Mouse (Mus musculus) megakaryocyte, adult 5-6 weeks (primary cell): Measurements from ENCODE around the gene Srek1ip1. TPM values are rescaled to one million over a fixed set of nuclear protein-coding genes. Genes with fewer than 3 reads are reported as not detected.

ENCODE experiments used
- ATAC-seq: 2 replicates; pipeline ENCODE4 v1.8.0; 2016; ENCODE audit warnings: mild to moderate bottlenecking, inconsistent platforms; ENCODE audit not compliant: poor library complexity, severe bottlenecking
- total RNA-seq, 2 experiments: library from RNA; stranded (forward) in 1 of 2; stranded (reverse) in 1 of 2; fragments of 153-499, 151-499 nt in 1 of 2; fragments of 221-1000, 200-1000 nt in 1 of 2; gene quantifications; 2 replicates each; pipeline versions ENCODE4 v1.2.3 to v1.2.4; 2015 to 2017

Gene Srek1ip1
- total RNA-seq (2015) (18.1 and 23.4 TPM in 2 replicates), total RNA-seq (2017) (17.9 and 20.3 TPM in 2 replicates)

DNA sequence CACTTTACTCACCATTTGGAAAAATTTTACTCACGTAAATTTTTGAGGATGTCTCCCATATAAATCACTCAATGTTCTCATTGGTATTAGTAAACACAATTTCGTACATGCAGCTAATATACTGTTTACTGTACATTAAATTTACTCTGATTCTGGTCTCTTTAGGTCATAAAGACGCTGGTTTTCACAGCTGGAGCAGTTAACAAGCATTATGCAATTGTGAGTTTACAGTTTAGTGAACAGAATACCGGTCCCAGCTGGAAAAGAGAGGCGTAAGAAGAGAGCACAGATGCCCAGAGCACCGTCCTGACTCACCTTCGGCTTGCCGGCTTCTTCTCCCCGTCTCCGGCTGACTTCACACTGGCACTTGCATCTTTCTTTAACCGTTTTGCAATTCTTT lies at the start of gene Srek1ip1:
Srek1ip1 (plus strand) TSS at position 301 of the 400 bp plus-strand sequence.
- ATAC-seq, result no peak

DNA sequence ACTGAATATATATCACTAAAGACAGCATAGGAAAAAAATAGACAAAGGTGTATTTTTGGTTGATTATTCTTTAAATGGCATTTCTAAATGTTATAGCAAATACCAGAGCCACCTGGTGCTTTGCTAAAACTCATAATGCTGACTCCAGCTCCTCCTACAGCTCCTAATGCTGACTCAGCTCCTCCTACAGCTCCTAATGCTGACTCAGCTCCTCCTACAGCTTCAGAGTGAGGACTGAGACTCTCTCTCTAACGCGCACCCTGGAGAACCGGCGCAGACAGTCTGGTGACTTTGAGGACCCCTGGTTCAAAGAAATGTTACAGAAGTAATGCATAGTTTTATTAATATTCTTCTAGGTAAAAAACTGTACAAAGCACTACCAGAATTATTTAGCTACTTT lies 49.4 kb upstream of the Srek1ip1 start:
- no peak for ATAC-seq

DNA sequence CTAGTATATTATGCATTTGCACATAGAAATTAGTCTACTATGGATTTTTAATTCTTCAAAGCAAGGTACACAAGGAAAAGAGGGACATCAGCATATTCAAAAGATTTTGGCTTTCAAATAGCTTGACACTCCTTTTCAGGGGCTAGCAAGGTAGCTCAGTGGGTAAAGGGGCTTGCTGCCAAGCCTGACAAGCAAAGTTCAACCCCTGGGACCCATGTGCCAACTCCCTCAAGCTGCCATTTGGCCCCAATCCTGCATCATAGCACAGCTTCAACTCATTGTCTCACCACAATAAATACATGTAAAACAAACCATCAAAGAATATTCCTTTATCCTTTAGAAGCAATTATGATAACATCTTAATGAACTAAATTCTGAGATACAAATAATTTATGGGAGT lies 45.3 kb upstream of the Srek1ip1 start:
- no peak for ATAC-seq

DNA sequence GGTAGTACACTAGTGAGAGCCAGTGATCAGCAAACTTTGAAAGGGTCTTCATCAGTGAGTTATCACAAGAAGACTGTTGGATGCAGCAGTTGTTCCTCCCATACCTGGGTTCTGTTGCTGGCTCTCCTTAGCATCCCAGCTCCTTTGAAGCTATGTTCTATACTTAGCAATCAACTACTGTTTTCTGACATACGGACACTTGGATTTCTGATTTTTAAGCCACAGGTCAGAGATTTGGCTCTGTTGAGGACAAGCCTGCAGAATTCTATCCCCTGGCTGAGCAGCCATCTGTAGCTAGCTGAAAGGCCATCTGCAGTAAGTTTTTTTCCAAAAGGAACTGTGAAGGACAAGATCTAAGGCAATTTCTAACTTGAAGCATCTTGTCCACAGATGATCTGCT lies 32.9 kb upstream of the Srek1ip1 start:
- ATAC-seq, result no peak

DNA sequence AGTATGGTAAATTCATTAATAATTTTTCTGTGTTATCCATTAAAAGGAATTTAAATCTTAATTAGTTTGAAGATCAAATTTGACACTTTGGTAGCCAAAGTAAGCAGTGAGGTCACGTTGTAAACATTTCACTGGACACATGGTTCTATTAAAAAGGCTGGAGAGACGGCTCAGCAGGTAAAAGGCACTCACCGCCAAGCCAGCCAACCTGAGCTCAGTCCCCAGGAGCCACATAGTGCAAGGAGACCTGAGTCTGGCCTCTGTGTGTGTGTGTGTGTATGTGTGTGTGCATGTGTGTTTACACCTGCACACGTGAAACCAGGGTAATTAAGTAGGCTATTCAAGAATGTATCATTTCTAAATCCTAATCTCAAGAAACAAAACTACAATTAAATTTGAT lies 29.9 kb upstream of the Srek1ip1 start:
- no peak for ATAC-seq

DNA sequence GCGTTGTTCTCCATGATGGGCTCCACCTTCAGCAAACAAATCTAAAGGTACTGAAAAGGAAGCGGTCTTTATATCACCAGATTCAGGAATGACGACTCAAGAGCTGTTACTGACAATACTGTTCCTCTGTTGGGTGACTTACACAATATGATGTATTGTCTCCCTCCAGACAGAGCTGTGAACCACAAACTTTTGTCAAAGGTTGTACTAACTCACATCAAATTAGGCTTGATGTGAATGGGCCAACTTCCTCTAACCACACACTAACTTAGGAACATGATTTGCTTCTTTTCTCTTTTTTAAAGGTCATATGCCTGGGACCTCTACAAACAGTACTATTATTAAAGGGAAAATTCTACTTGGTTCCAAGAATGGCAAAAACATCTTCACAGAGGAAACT lies 29.1 kb upstream of the Srek1ip1 start:
- ATAC-seq, result no peak

DNA sequence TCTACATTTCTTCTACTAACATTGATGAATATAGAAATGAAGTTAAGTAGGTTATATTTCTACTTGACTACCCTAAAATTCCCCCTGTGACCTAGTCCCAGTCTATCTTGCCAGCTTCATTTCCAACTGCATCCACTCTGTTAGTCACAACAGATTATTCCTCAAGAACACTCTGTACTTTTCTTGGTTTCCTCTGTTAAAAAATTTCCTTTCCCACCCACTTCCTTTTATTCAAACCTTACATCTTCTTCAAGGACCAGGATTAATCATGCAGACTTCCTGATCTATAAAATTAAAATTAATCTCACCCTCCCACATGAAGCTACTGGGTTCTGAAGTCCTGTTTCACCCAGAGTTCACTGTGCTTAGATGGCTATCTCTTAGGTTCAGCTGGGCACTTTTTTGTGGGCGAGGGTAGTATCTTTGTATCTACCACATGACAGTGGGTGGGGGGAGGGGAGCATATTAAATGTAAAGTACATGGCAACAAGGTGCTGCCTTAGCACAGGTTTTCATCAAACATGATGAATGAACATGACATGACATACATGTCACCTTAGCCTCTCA lies 13.1 kb upstream of the Srek1ip1 start:
- no peak for ATAC-seq

DNA sequence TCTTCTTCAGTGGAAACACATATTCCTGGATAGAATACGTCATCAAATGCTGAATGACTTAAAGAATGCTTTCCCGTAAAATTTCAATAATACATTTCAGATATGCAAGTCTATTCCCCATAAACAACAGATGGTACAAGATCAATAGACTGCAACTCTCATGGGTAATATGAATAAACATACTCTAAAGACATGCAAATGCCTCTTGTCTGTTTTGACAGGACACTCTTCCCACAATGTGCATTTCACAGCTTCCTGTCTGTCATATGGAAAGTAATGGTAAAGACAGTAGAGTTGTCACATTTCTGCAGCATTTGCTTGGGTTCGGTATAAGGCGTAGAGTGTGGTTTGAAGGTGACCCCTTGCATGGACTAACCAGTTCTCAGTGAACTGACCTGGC lies 5.0 kb upstream of the Srek1ip1 start:
- ATAC-seq, result no peak

DNA sequence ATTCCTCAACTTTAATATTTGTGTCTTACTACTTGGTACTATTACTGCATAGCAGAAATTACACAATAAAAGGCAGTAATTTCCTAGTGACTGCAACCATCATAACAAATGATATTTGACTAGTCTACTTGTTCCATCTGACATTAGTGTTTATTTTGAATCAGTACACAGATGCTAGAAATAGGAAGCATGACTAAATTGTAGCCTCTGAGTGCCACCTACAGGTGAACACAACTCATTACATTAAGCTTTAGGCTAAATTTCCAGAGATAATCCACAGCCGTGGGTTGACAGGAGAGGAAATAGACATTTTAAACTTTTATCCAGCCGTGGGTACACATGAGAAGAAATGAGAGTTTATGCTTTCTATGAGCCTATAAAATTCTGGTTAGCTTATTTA lies 2.6 kb upstream of the Srek1ip1 start:
- peak; percentile 94 for ATAC-seq

DNA sequence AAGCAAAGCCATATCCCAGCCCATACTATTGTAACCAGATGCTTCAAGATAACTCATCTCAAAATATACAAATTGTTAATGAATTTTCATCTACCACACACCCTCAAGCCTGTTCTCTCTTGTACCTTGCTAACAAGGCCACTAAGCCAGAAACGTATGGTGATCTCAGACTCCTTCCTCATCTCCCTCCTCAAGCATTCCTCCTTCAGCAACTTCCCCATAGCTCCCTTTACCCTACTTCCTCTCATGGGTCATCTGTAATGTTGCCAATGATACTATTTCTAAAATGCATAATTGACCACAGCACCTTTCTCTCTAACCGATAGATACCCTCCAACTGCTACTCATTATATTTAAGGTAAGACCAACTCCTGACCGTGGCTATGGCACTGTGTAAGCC lies 2.1 kb downstream of the Srek1ip1 start:
- peak; percentile 75 for ATAC-seq

DNA sequence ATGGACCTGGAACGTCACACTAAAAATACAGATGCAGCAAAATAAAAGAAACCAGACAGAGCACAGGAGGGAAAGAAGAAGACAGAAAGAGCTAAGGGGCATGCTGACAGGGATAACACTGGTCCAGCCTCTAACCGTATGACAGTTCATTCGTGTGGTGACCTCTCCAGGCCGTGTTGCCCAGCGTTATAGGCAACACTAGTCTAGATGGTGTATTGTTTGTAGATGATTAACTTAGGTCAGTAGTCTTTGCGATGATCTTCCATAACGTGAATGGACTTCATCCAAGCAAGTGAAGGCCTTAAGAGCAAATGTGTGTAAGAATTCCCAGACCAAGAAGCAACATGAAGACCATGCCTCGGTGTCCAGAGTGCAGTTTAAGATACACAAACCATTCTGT lies 6.8 kb downstream of the Srek1ip1 start:
- no peak for ATAC-seq

DNA sequence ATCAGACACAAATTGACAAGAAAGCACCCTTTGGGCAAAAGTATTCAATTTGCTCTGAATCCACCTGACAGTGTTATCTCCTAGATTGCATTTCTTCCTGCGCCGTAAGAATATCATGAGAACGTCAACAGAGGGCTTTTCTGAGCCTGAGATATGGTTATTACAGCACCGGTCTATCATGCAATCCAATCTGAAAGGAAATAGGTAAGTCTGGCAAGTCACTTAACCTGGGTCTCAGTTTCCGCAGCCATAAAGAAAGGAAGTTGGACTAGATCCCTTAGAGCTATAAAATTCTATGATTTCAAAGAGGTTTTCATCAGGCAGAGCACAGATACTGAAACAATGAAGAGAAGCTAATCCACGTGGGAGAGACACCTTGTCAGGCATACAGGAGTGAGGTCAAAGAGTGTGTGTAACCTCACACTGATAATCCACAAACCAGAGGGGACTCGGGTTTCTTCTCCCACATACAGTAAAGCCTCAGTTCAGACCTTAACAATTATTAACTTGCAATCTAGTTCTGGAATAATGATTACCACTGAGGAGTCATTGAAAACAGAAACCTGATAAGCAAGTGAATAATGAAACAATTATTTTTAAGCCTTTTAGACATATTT lies 7.4 kb downstream of the Srek1ip1 start:
- ATAC-seq, result no peak

DNA sequence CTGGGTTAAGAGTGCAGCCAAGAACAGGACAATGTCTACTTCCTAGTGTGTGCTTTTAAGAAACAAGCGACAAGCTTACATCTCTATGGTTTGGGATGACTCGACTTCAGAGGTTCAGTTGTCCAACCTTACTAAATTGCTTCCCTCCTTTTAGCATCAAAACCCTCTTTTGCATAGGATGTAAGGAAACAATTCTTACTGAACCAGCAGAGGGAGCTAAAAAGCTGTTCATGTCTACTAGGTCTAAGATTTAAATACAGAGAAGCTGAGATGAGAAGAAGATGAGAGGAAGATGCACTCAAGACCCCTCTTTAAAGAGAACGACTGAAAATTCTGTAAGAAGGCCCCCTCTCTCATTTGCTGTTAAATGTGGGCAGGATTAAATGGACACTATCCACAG lies 13.4 kb downstream of the Srek1ip1 start:
- ATAC-seq, result peak; percentile 82

DNA sequence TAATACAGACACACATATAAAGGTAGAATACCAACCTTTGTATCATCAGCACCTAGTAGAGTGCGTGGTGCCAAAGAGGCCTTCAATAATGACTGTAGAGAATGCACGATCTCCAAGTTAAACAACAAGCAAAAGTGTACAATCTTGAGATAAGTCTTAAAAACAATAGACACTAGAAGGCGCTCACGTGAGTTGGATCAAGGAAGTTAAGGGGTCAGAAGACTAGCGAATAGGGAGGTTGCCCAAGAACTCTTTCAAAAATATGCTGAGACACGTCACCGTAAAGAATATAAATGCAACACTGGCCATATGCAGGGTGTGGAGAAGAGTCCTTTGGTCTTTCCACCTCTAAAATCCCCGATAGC lies 24.0 kb downstream of the Srek1ip1 start:
- peak; percentile 2; the same call in 1 of the 2 replicates for ATAC-seq

DNA sequence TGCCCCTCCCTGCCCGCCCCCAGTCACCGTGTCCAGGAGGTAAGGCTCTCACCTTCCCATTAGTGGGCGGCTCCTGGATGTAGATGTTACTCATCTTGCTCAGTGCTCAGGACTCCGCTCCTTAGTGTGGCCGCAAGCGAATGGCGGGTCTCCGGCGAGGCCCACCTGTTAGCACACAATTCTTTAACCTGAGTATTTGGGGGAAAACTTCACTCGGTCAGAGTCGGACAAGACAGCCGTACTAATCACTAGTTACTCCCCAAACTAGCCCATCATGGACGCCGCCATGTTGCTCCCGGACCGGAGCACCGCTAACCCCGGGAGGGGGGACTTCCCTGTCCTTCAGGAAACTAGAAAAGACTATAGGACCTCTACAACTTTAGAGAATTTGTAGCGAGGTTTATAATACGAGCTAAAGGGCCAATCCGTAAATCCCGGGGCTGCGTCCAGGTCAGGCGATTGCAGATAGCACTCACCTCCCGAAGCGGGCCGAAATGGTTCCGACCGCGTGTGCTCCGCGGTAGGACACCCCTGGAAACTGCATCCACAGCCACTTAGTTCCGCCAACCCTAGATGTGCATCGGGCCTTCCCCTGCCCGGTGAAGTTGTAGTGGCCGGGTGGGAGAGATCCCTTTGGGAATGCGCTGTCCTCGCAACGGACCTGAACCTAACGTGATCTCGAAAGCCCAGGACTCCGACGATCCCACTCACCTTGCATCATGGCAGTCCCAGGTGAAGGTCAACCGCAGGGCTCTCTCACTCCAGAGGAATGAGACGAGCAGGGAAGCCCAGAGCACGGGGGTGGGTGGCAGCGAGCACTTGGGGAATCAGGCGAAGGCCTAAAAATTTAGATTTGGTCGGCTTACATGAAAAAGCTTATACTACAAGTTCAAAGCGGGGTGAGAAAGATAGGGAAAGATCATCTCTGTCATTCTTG lies 24.6 kb downstream of the Srek1ip1 start, which contains the start of gene Cwc27:
Cwc27 (minus strand) TSS at position 508 of the 937 bp plus-strand sequence.
- ATAC-seq, result peak; percentile 89

DNA sequence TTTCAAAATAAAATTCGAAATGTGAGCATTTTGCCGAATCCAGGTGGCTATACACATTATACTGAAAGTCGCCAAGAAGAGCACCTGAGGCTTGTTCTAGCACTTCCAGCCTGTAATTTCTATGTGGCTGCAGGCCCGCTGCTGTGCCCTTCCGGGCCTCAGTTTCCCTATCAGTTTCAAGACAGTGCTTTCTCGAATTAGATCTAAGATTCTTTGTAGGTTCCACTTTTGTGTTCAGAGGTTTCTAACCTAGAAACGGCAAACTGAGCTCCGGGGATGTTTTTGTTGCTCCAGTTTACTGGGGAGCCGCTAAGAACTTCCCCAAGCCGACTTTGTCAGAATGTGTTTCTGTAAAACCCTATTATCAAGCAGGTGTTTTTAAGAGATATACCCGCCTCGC lies 25.4 kb downstream of the Srek1ip1 start:
- peak; percentile 6 for ATAC-seq

DNA sequence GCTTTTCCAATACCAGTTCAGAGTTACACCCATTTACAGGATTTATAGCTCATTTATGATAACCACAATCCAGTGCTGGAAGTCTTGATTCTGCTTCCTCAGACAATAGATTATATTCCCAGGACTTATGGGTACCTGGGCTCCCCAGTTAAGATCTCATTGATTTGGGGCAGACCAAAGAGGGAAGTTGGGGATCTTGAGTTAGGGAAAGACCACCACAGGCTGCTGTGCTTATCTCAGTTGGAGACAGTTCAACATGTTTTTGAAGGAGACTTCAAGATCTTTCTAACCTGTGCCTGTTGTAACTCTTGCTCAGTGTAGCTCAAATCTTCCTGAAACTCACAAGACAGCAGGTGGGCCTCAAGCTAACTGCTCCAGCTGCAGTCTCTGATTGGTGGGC lies 28.9 kb downstream of the Srek1ip1 start:
- ATAC-seq, result no peak

DNA sequence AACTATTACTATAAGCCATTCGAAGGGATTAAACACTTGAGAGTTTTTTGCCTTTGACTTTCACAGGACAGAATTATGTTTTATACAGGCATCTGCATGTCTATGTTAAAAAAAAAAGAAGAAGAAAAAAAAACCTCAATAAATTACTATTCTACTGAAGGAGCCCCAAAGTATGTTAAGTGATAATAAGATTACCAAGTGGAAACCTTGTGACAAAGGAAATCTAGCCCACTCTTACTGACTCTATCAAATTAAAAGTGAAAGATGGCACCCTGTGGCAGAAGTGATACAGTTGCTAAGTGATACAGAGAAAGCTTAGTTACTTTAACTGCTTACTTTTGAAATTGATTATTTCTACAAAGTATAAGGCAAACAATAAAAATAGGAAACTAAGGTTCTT lies 29.6 kb downstream of the Srek1ip1 start:
- ATAC-seq, result no peak

DNA sequence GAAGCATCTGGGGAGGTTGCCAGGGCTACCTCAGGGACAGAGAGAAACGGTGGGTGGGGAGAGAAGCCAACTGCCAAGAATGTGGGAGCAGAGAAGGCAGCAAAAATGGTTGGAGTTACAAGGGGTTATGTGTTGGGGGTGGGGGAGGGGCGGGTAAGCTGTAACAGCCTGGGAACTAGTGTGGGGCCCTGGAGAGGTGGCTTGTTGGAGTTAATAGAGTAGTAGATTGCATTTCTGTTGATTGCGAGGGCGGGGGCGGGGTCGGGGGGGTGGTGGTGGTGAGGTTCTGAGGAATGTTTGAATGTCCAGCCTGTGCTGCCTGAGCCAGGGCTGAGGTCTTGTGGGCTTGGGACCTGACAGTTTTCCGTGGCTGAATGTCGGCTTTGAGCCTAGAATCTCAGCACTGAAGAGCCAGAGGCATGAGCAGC lies 30.1 kb downstream of the Srek1ip1 start:
- ATAC-seq, result no peak

DNA sequence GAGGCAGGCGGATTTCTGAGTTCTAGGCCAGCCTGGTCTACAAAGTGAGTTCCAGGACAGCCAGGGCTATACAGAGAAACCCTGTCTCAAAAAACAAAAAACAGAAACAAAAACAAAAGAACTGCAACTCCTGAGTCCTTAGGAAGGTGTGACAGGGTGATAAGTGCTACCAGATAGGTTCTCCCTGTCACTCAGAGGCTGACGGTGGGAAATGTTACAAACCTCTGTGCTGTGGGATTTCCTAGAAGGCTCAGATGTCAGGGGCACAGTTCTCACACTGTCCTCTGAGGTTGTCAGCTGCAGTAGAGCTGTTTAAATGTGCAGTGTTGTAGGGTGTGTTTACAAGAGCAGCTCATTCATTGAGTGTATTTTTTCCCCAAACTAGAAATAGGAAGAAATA lies 33.2 kb downstream of the Srek1ip1 start:
- no peak for ATAC-seq

DNA sequence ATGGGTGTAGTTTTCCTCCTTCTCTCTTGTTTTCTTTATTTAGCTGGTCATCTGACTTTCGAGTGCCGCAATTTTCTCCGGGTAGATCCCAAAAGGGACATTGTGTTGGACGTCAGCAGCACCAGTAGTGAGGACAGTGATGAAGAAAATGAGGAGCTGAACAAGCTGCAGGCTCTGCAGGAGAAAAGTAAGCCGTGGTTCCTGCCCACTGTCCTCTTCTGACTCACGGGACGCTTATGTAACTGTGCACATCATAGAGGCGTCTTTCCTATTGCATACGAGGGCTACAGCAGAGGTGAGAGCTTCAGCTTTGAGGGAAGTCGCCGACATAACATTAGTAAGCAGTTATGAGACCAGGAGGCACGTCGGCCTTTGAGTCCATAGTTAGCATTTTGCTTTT lies 40.5 kb downstream of the Srek1ip1 start:
- no peak for ATAC-seq

DNA sequence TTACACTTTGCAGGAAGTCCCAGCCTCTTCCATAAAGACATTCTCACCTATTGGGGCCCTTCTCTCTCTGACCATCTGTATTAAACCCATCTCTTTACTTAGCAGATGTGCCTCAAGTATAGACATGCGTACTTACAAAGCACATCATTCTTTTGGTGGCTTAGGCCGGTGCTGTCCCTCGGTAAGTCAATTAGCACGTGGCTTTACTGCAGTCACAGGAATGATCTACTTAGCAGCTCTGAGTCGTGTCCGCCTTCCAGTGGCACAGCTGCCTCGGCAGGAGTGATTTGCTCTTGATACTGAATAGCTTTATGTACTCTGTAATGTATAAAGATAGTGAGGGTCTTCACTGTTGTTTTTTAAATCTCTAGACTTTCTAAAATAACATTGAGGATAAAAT lies 45.3 kb downstream of the Srek1ip1 start:
- ATAC-seq, result no peak
